ENCODE assay signal across 8 mouse cellular contexts in genomic region chr6:83440510-83441258, GRCm38 (mm10). TPM values are rescaled to one million over a fixed set of nuclear protein-coding genes. Genes with fewer than 3 reads are reported as not detected.
DNase-seq lines count a peak whose midpoint lies in the region; ATAC-seq and TF ChIP-seq lines count a peak whose summit lies in the region.

No protein-coding gene starts in this region.

- no peak for TF ChIP-seq POLR2A in CH12.LX (IDR thresholded peaks at IDR 0.05; ENCODE audit: low read depth, low read length)

- peak overlapping the region; percentile 75 to 91 (median 78) for H3K4me3 ChIP-seq in CH12.LX (replicated peaks in 1 of 3; ENCODE audit: low read depth in 2 of 3, low read length in 2 of 3, poor library complexity in 1 of 3)
- peak overlapping the region; percentile 89 for H3K4me3 ChIP-seq in erythroblast, embryonic 14.5 days (replicated peaks)
- H3K4me3 ChIP-seq in heart, embryonic 13.5 days = peak overlapping the region; percentile 85
- H3K4me3 ChIP-seq in liver, embryonic 11.5 days (ENCODE audit: low read depth, low read length) = peak overlapping the region; percentile 71
- H3K4me3 ChIP-seq in neural tube, embryonic 15.5 days (replicated peaks) = peak overlapping the region; percentile 77

- TF ChIP-seq CTCF in CH12.LX (conservative IDR thresholded peaks at IDR 0.05 in 1 of 2, IDR thresholded peaks at IDR 0.05 in 1 of 2; ENCODE audit: low read depth in 2 of 2, low read length in 2 of 2) = no peak

- 4% methylated on average over 26 of the region's 26 CpGs for WGBS in heart, embryonic 13.5 days
- 23% methylated on average over 26 of the region's 26 CpGs for WGBS in liver, embryonic 11.5 days
- 3% methylated on average over 26 of the region's 26 CpGs for WGBS in neural tube, embryonic 15.5 days

- TF ChIP-seq RAD21 in CH12.LX (IDR thresholded peaks at IDR 0.05; ENCODE audit: low read depth, low read length) = no peak

- H3K27ac ChIP-seq in CH12.LX (ENCODE audit: insufficient read depth, low read depth) = peak overlapping the region; percentile 18
- H3K27ac ChIP-seq in heart, embryonic 13.5 days (replicated peaks) = peak overlapping the region; percentile 95
- peak overlapping the region; percentile 83 for H3K27ac ChIP-seq in liver, embryonic 11.5 days (ENCODE audit: low read depth, low read length)
- H3K27ac ChIP-seq in neural tube, embryonic 15.5 days (replicated peaks) = peak overlapping the region; percentile 98

- ATAC-seq in heart, embryonic 13.5 days (ENCODE audit: extremely low read depth, insufficient number of reproducible peaks, low FRiP score, low TSS enrichment) = no peak
- ATAC-seq in liver, embryonic 11.5 days (replicated peaks; ENCODE audit: low FRiP score) = peak; percentile 13
- ATAC-seq in neural tube, embryonic 15.5 days (ENCODE audit: low FRiP score) = peak; percentile 70

- peaks cover 4% of the 10 kb centered on the region; the same call in 1 of the 2 replicates for H3K79me2 ChIP-seq in CH12.LX (replicated peaks; ENCODE audit: control insufficient read depth, extremely low read depth, insufficient read depth, poor library complexity, severe bottlenecking)

- H3K4me1 ChIP-seq in CH12.LX (ENCODE audit: control insufficient read depth in 1 of 2, insufficient read depth in 2 of 2) = peaks cover 10 to 80% of the 10 kb centered on the region in 2 experiments
- peaks cover 67% of the 10 kb centered on the region for H3K4me1 ChIP-seq in erythroblast, embryonic 14.5 days (ENCODE audit: control insufficient read depth)
- H3K4me1 ChIP-seq in heart, embryonic 13.5 days = peaks cover 85% of the 10 kb centered on the region
- peaks cover 60% of the 10 kb centered on the region for H3K4me1 ChIP-seq in liver, embryonic 11.5 days (replicated peaks; ENCODE audit: control insufficient read depth, insufficient read depth, low read length)
- peaks cover 81% of the 10 kb centered on the region for H3K4me1 ChIP-seq in neural tube, embryonic 15.5 days

- peaks cover 4 to 55% of the 10 kb centered on the region in 2 experiments for H3K36me3 ChIP-seq in CH12.LX (replicated peaks in 1 of 2; ENCODE audit: control insufficient read depth in 1 of 2, insufficient read depth in 1 of 2, low read length in 1 of 2)
- peaks cover 54% of the 10 kb centered on the region for H3K36me3 ChIP-seq in erythroblast, embryonic 14.5 days (ENCODE audit: control insufficient read depth)
- peaks cover 38% of the 10 kb centered on the region for H3K36me3 ChIP-seq in heart, embryonic 13.5 days
- H3K36me3 ChIP-seq in liver, embryonic 11.5 days (ENCODE audit: control insufficient read depth, insufficient read depth, low read length) = peaks cover 5% of the 10 kb centered on the region; the same call in 1 of the 2 replicates
- no peaks in the 10 kb centered on the region for H3K36me3 ChIP-seq in neural tube, embryonic 15.5 days

- H3K9me3 ChIP-seq in CH12.LX (replicated peaks; ENCODE audit: low read length) = no peaks in the 10 kb centered on the region
- H3K9me3 ChIP-seq in erythroblast, embryonic 14.5 days (ENCODE audit: control insufficient read depth, low read length) = no peaks in the 10 kb centered on the region
- H3K9me3 ChIP-seq in heart, embryonic 13.5 days = no peaks in the 10 kb centered on the region
- no peaks in the 10 kb centered on the region for H3K9me3 ChIP-seq in liver, embryonic 11.5 days (ENCODE audit: control insufficient read depth, low read length)
- H3K9me3 ChIP-seq in neural tube, embryonic 15.5 days (replicated peaks) = no peaks in the 10 kb centered on the region

- TF ChIP-seq EP300 in CH12.LX (IDR thresholded peaks at IDR 0.05; ENCODE audit: low read length) = no peak

- H3K9ac ChIP-seq in CH12.LX (ENCODE audit: insufficient read depth, low read depth) = peak overlapping the region; percentile 87
- H3K9ac ChIP-seq in heart, embryonic 13.5 days = peak overlapping the region; percentile 90
- H3K9ac ChIP-seq in liver, embryonic 11.5 days (ENCODE audit: low read depth, low read length) = peak overlapping the region; percentile 83
- H3K9ac ChIP-seq in neural tube, embryonic 15.5 days (replicated peaks) = peak overlapping the region; percentile 73

- in situ Hi-C loops in CH12.LX (cut with MboI; ENCODE audit: low pct_ligation_motif_present, low pct_unique_long_range_greater_than_20kb, low sequenced_read_pairs) = no loop called here

- peak overlapping the region; percentile 91 for H3K4me2 ChIP-seq in CH12.LX (ENCODE audit: insufficient read depth, low read depth, poor library complexity, severe bottlenecking)
- H3K4me2 ChIP-seq in heart, embryonic 13.5 days = peak overlapping the region; percentile 94
- H3K4me2 ChIP-seq in liver, embryonic 11.5 days = peak overlapping the region; percentile 87
- peak overlapping the region; percentile 70 for H3K4me2 ChIP-seq in neural tube, embryonic 15.5 days

- no peaks in the 10 kb centered on the region for H3K27me3 ChIP-seq in CH12.LX (replicated peaks)
- no peaks in the 10 kb centered on the region for H3K27me3 ChIP-seq in erythroblast, embryonic 14.5 days (ENCODE audit: control insufficient read depth)
- H3K27me3 ChIP-seq in heart, embryonic 13.5 days (replicated peaks) = no peaks in the 10 kb centered on the region
- H3K27me3 ChIP-seq in liver, embryonic 11.5 days (replicated peaks; ENCODE audit: control insufficient read depth, insufficient read depth, low read length) = no peaks in the 10 kb centered on the region
- H3K27me3 ChIP-seq in neural tube, embryonic 15.5 days (replicated peaks) = no peaks in the 10 kb centered on the region

- no peak for DNase-seq in CH12.LX (ENCODE audit: extremely low read depth)
- peak; percentile 71 to 81 for DNase-seq in adrenal gland, postnatal 36 days
- DNase-seq in kidney, postnatal 14 days = peak; percentile 82
- no peak for DNase-seq in liver, embryonic 11.5 days (ENCODE audit: low spot score)
- no peak for DNase-seq in B cell, adult 2 months

- dilution Hi-C loops in CH12.LX (cut with MboI; ENCODE audit: extremely low pct_ligation_motif_present, extremely low pct_unique_long_range_greater_than_20kb, low sequenced_read_pairs) = no loop called here

TF ChIP-seq in CH12.LX, 34 proteins besides CTCF, POLR2A, EP300 and RAD21:
- peak; percentile 35; the same call in 1 of the 2 replicates for TF ChIP-seq SIN3A (IDR thresholded peaks at IDR 0.05; ENCODE audit: low read length)
- no peak for TF ChIP-seq E2F4 (IDR thresholded peaks at IDR 0.05; ENCODE audit: insufficient replicate concordance, low read depth, low read length)
- TF ChIP-seq NRF1 (IDR thresholded peaks at IDR 0.05; ENCODE audit: low read depth, low read length) = peak; percentile 75
- TF ChIP-seq IRF4 (IDR thresholded peaks at IDR 0.05; ENCODE audit: low read depth, low read length) = peak; percentile 20; the same call in 1 of the 2 replicates

RNA-seq across cellular contexts. Expression of gene Tet3, which starts 18.2 kb away (rescaled TPM):
- total RNA-seq in CH12.LX (2012; rRNA removed) = 5.6 and 8.2 TPM in 2 replicates
- total RNA-seq in CH12.LX (2014; rRNA removed) = 2.2 and 3.2 TPM in 2 replicates
- polyA plus RNA-seq in CH12.LX (2012; ENCODE audit: insufficient read length, low read depth) = 6.4 and 10.0 TPM in 2 replicates
- total RNA-seq in adrenal gland, postnatal 36 days (2021) = 10 to 100 TPM; 25.2 to 38.5 TPM
- polyA plus RNA-seq in erythroblast, embryonic 14.5 days (2012) = 0.73 and 0.77 TPM in 2 replicates
- 27.7 and 30.6 TPM in 2 replicates for polyA plus RNA-seq in heart, embryonic 13.5 days (2015; fragmentation: Nextera tagmentation; extraction: Ambion mirVana)
- 22.0 and 22.8 TPM in 2 replicates for polyA plus RNA-seq in liver, embryonic 11.5 days (2014; fragmentation: Nextera tagmentation; extraction: Ambion mirVana)
- polyA plus RNA-seq in neural tube, embryonic 15.5 days (2015; fragmentation: Nextera tagmentation; extraction: Ambion mirVana) = 57.9 and 58.9 TPM in 2 replicates

Comparison
In these comparisons a context has a peak if more than half of its experiments do, and no peak if none do; other contexts are left out.
1. DNase-seq: peak in adrenal gland, postnatal 36 days (2 of 2) and kidney, postnatal 14 days (single experiment); none in CH12.LX (single experiment), liver, embryonic 11.5 days (single experiment) and B cell, adult 2 months (0 of 2).
2. H3K27ac ChIP-seq: peak in every context shown above with its lines; median percentile 98 in neural tube, embryonic 15.5 days; 95 in heart, embryonic 13.5 days; 83 in liver, embryonic 11.5 days; 18 in CH12.LX.
3. Peak in every context shown above with its lines, with median percentiles within 50 percentile points of each other: H3K4me2 ChIP-seq, H3K4me3 ChIP-seq and H3K9ac ChIP-seq.